Mouse (Mus musculus): Measurements from ENCODE around the gene Prr5l. TPM values are rescaled to one million over a fixed set of nuclear protein-coding genes. Genes with fewer than 3 reads are reported as not detected.

The Prr5l gene
- polyA plus RNA-seq, 1 experiment from 2014 or later, result 5.5 TPM

DNA sequence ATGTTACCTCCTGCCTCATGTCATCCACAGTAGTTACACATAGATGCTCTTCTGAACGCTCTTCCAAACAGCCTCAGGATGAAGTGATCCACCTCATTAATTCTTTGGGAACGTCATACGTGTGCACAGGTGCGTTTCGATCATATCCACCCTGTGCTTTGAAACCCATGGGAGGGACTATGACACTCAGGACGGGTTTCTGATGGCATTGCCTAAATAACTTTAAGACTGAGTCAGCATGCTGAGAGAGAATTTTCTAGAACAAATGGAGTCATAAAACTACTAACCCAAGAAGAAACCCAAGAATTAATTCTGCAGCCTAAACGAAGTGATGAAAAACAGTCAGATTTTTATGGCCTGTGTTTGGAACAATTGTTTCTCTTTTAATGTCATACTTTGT is 40.1 kb downstream of the Prr5l start:
- WGBS, result 88% methylated on average over 7 of the region's 7 CpGs
- Histone ChIP-seq H3K4me3 (replicated peaks; ENCODE audit: low read length) (no peak overlapping the region), H3K36me3 (ENCODE audit: control insufficient read depth, insufficient read depth) (no peaks in the 10 kb centered on the region), H3K4me2 (ENCODE audit: low read length) (no peak overlapping the region), H3K4me1 (replicated peaks; ENCODE audit: control insufficient read depth, insufficient read depth, low read length) (no peaks in the 10 kb centered on the region), H3K27me3 (replicated peaks; ENCODE audit: control insufficient read depth, insufficient read depth, low read length) (no peaks in the 10 kb centered on the region), H3K9me3 (ENCODE audit: control insufficient read depth, low read length) (no peaks in the 10 kb centered on the region), H3K9ac (replicated peaks; ENCODE audit: low read depth, low read length) (no peak overlapping the region), H3K27ac (ENCODE audit: low read length) (no peak overlapping the region)
- ATAC-seq, result no peak

DNA sequence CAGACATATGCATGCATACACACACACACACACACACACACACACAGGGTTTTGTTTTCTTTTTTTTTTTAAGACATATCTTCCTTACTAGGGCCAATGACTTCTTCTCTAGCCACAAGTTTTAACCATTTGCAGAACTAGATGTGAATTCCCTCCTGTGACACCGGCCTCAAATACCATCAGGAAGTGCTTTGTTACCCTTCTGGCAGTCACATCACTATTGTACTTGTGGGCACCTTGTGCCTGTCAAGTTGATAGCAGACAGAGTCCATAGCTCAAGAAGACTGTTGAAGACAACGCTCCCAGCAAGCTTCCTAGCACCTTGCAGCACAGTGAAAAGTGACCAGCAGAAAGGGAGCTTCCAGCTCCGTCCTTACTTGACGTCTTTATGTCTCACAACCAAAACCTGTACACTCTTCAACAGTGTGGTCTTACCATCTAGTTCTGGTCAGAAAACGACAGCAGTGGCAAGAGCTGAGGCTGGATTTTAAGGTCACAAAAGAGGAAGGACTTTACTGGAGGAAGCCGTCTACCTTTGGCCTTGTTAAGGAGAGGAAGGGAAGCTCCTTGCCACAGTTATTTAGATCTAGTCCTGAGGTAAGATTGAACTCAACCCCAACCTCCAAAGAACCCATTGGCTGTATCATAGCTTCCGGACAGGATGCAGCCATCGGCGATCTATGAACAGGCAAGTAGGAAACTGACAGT is 47.9 kb downstream of the Prr5l start:
- no peak overlapping the region for H3K4me3 ChIP-seq (replicated peaks; ENCODE audit: low read length)
- H3K9ac ChIP-seq (replicated peaks; ENCODE audit: low read depth, low read length), result no peak overlapping the region
- no peak for ATAC-seq
- no peaks in the 10 kb centered on the region for H3K27me3 ChIP-seq (replicated peaks; ENCODE audit: control insufficient read depth, insufficient read depth, low read length)
- WGBS, result 92% methylated on average over 9 of the region's 9 CpGs
- H3K27ac ChIP-seq (ENCODE audit: low read length), result no peak overlapping the region
- H3K4me2 ChIP-seq (ENCODE audit: low read length), result no peak overlapping the region
- no peaks in the 10 kb centered on the region for H3K9me3 ChIP-seq (ENCODE audit: control insufficient read depth, low read length)
- no peaks in the 10 kb centered on the region for H3K36me3 ChIP-seq (ENCODE audit: control insufficient read depth, insufficient read depth)
- H3K4me1 ChIP-seq (replicated peaks; ENCODE audit: control insufficient read depth, insufficient read depth, low read length), result no peaks in the 10 kb centered on the region; the same call in 1 of the 2 replicates

DNA sequence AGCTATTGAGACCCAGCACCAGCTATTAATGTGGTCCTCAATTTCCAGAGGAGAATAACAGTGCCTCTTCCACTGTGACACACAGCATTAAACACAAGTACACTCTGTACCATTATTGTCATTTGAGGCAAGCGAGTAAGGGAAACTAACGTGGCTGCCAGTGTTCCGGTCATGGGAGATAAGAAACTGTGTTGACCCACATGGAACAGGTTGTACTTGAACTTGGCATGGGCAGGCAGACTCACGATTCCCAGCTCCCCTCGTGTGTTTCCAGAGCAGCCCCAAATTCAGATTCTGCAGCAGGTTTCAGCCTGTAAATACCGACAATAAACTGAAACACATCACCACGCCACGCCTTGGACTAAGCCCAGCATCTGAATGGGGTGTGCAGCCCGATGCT is 50.5 kb downstream of the Prr5l start:
- H3K4me3 ChIP-seq (replicated peaks; ENCODE audit: low read length), result no peak overlapping the region
- no peaks in the 10 kb centered on the region for H3K9me3 ChIP-seq (ENCODE audit: control insufficient read depth, low read length)
- no peak overlapping the region for H3K9ac ChIP-seq (replicated peaks; ENCODE audit: low read depth, low read length)
- WGBS, result 79% methylated on average over 9 of the region's 9 CpGs
- no peak overlapping the region for H3K27ac ChIP-seq (ENCODE audit: low read length)
- no peaks in the 10 kb centered on the region; the same call in 1 of the 2 replicates for H3K4me1 ChIP-seq (replicated peaks; ENCODE audit: control insufficient read depth, insufficient read depth, low read length)
- H3K36me3 ChIP-seq (ENCODE audit: control insufficient read depth, insufficient read depth), result no peaks in the 10 kb centered on the region
- no peak overlapping the region for H3K4me2 ChIP-seq (ENCODE audit: low read length)
- ATAC-seq, result no peak
- no peaks in the 10 kb centered on the region for H3K27me3 ChIP-seq (replicated peaks; ENCODE audit: control insufficient read depth, insufficient read depth, low read length)

DNA sequence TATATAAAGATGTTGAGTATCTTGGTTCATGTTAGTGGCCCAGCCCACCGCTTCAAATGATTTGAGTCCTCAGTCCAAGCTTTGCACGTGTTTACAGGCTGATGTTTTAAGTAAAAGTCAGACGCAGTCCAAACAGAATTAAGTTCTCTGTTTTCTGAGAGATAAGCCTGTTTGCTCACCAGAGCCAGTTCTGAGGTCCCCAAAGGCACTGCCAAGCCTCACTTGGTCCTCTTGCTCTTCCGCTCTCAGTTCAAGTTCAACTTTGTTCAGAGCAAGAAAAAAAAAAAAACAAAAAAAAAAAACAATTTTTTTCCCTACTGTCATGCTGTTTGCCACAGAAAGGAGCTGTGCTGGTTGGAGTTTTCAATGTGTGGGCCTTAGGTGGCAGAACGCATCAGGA is 51.0 kb downstream of the Prr5l start:
- 90% methylated on average over 5 of the region's 5 CpGs for WGBS
- H3K9ac ChIP-seq (replicated peaks; ENCODE audit: low read depth, low read length), result no peak overlapping the region
- H3K4me1 ChIP-seq (replicated peaks; ENCODE audit: control insufficient read depth, insufficient read depth, low read length), result no peaks in the 10 kb centered on the region; the same call in 1 of the 2 replicates
- no peaks in the 10 kb centered on the region for H3K9me3 ChIP-seq (ENCODE audit: control insufficient read depth, low read length)
- no peak for ATAC-seq
- H3K36me3 ChIP-seq (ENCODE audit: control insufficient read depth, insufficient read depth), result no peaks in the 10 kb centered on the region
- no peak overlapping the region for H3K4me3 ChIP-seq (replicated peaks; ENCODE audit: low read length)
- no peak overlapping the region for H3K27ac ChIP-seq (ENCODE audit: low read length)
- no peaks in the 10 kb centered on the region for H3K27me3 ChIP-seq (replicated peaks; ENCODE audit: control insufficient read depth, insufficient read depth, low read length)
- no peak overlapping the region for H3K4me2 ChIP-seq (ENCODE audit: low read length)

DNA sequence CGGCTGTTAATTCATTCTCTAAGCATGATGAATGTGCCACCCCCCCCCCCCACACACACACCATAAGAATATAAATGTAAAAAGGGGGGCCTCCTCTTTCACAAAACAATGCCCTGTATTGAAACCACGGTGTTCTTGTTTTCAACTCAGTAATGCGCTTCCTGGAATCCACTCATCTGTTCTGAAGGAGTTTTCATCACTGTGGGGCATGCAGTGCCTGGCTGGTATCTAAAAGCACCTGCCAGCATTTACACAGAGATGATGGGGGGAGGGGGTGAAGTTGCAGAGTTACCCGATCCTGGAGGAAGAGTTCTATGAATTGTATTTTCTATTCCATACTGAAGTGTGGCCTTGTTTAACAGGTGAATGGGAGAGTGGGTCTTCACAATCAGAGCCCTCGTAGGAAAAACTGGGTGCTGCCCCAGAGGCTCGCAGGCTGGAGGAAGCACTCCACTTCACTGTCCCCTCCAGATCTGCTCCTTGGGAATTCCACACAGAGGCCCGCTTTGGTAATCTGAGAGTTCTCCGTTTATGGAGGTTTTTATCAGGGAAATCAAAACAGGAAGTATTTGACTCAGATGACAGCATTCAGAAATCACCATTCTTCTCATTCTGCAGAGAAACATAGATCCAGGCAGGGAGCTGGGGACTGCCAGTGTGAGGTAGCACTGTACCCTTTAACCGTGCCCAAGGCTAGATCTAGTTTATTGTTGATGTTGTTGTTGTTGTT is 52.5 kb downstream of the Prr5l start:
- H3K9ac ChIP-seq (replicated peaks; ENCODE audit: low read depth, low read length), result no peak overlapping the region
- H3K27me3 ChIP-seq (replicated peaks; ENCODE audit: control insufficient read depth, insufficient read depth, low read length), result no peaks in the 10 kb centered on the region
- no peak overlapping the region for H3K4me2 ChIP-seq (ENCODE audit: low read length)
- no peaks in the 10 kb centered on the region for H3K9me3 ChIP-seq (ENCODE audit: control insufficient read depth, low read length)
- H3K4me1 ChIP-seq (replicated peaks; ENCODE audit: control insufficient read depth, insufficient read depth, low read length), result no peaks in the 10 kb centered on the region; the same call in 1 of the 2 replicates
- no peak overlapping the region for H3K27ac ChIP-seq (ENCODE audit: low read length)
- ATAC-seq, result no peak
- WGBS, result 45% methylated on average over 9 of the region's 9 CpGs
- no peak overlapping the region for H3K4me3 ChIP-seq (replicated peaks; ENCODE audit: low read length)
- no peaks in the 10 kb centered on the region for H3K36me3 ChIP-seq (ENCODE audit: control insufficient read depth, insufficient read depth)

DNA sequence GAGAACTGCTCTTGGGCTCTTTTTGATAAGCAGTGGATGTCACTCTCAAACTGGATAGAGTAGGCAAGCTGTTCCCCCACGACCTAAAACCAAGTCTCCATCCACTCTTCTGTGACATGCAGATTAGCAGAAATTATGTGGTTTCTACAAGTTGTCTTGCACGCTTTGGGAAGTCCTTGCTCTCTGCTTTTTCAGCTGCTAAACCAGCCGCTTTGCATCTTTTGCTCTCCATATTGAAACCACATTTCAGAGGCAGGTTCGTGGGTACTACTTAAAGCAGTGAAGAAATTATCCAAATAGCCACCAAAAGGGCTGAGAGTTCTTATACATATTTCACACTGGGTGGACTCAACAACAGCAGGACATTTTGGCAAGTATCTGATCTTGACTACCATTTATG is 53.8 kb downstream of the Prr5l start:
- no peak overlapping the region for H3K27ac ChIP-seq (ENCODE audit: low read length)
- H3K4me1 ChIP-seq (replicated peaks; ENCODE audit: control insufficient read depth, insufficient read depth, low read length), result no peaks in the 10 kb centered on the region; the same call in 1 of the 2 replicates
- no peaks in the 10 kb centered on the region for H3K27me3 ChIP-seq (replicated peaks; ENCODE audit: control insufficient read depth, insufficient read depth, low read length)
- no peaks in the 10 kb centered on the region for H3K9me3 ChIP-seq (ENCODE audit: control insufficient read depth, low read length)
- no peaks in the 10 kb centered on the region for H3K36me3 ChIP-seq (ENCODE audit: control insufficient read depth, insufficient read depth)
- no peak for ATAC-seq
- H3K9ac ChIP-seq (replicated peaks; ENCODE audit: low read depth, low read length), result no peak overlapping the region
- H3K4me2 ChIP-seq (ENCODE audit: low read length), result no peak overlapping the region
- H3K4me3 ChIP-seq (replicated peaks; ENCODE audit: low read length), result no peak overlapping the region
- 78% methylated on average over 4 of the region's 4 CpGs for WGBS

DNA sequence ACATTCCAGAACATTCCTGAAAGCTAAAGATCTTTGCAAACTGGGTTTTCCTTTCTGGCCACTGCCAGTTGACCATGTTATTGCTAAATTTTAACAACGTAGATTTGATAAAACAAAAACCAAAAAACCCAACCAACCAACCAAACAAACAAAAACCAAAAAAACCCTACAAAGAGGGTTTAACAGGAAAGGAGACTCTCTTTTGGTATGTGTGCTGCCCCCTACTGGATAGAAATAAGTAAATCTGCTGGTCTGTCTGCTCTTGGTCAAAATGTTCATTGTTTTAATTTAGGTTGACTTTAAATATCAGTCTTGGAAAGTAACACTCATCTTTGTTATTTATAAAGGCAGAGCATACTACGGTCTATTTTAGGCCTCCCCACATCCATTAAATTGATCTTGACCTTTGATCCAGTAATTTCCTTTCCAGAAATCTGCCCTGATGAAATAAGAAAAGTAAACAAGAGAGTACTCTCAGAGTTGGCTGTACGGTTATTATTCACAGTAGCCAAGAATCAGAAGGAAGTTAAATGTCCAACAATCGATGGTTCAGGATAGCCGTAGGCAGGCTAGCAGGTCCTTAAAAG is 54.7 kb downstream of the Prr5l start:
- Histone ChIP-seq H3K4me3 (replicated peaks; ENCODE audit: low read length) (no peak overlapping the region), H3K9ac (replicated peaks; ENCODE audit: low read depth, low read length) (no peak overlapping the region), H3K36me3 (ENCODE audit: control insufficient read depth, insufficient read depth) (no peaks in the 10 kb centered on the region), H3K4me2 (ENCODE audit: low read length) (no peak overlapping the region), H3K27me3 (replicated peaks; ENCODE audit: control insufficient read depth, insufficient read depth, low read length) (no peaks in the 10 kb centered on the region), H3K4me1 (replicated peaks; ENCODE audit: control insufficient read depth, insufficient read depth, low read length) (no peaks in the 10 kb centered on the region; the same call in 1 of the 2 replicates), H3K9me3 (ENCODE audit: control insufficient read depth, low read length) (no peaks in the 10 kb centered on the region), H3K27ac (ENCODE audit: low read length) (no peak overlapping the region)
- 81% methylated on average over 5 of the region's 5 CpGs for WGBS
- ATAC-seq, result no peak

DNA sequence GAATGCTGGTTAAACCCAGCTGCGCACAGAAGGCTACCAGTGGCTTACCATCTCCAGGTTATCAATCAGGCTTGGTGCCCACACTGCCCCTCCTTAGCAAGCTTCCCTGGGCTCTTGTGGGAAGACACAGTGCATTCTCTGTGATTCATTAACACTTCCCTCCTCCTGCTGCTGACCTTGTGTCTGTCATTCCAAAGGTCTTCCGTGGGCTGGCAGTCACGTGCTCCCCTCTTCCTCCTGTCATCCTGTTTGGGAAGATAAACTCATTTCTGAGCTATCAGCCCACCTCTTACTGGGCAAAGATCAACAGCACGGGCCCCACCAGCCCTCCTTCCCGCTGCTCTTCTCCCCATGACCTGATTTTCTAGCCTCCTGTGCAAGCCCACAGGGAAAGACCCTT is 55.2 kb downstream of the Prr5l start:
- no peak overlapping the region for H3K9ac ChIP-seq (replicated peaks; ENCODE audit: low read depth, low read length)
- H3K4me1 ChIP-seq (replicated peaks; ENCODE audit: control insufficient read depth, insufficient read depth, low read length), result no peaks in the 10 kb centered on the region; the same call in 1 of the 2 replicates
- ATAC-seq, result no peak
- 68% methylated on average over 5 of the region's 5 CpGs for WGBS
- H3K36me3 ChIP-seq (ENCODE audit: control insufficient read depth, insufficient read depth), result no peaks in the 10 kb centered on the region
- H3K4me2 ChIP-seq (ENCODE audit: low read length), result no peak overlapping the region
- H3K4me3 ChIP-seq (replicated peaks; ENCODE audit: low read length), result no peak overlapping the region
- no peak overlapping the region for H3K27ac ChIP-seq (ENCODE audit: low read length)
- H3K9me3 ChIP-seq (ENCODE audit: control insufficient read depth, low read length), result no peaks in the 10 kb centered on the region
- H3K27me3 ChIP-seq (replicated peaks; ENCODE audit: control insufficient read depth, insufficient read depth, low read length), result no peaks in the 10 kb centered on the region

DNA sequence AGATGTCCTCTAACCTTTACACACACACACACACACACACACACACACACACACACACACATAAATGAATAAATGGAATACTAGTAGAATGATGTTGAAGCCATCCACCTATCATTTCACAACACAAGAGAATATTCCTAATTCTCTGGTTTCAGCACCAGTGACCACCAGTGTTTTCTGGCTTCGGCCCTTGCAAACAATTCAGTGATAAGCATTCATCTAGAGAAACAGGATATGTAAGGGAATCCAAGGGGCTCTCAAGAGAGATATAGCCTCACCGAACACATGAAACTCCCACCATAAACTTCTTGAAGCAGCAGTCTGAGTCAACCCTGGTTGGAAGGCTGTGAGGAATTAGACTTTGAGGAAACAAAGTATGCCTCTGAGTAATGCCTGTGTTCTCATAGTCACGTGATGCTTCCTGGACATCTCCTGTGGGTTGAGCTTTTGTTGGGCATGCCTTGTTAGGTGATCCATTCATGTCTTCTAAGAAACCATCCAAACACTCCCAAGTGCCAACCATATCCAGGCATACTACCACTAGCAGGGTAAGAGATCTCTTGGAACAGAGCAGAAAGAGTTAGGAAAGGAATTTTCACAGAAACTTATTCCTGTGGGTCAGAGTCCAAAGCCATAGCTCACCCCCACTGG is 55.8 kb downstream of the Prr5l start:
- no peak for ATAC-seq
- Histone ChIP-seq H3K27ac (ENCODE audit: low read length) (no peak overlapping the region), H3K4me2 (ENCODE audit: low read length) (no peak overlapping the region), H3K27me3 (replicated peaks; ENCODE audit: control insufficient read depth, insufficient read depth, low read length) (no peaks in the 10 kb centered on the region), H3K4me1 (replicated peaks; ENCODE audit: control insufficient read depth, insufficient read depth, low read length) (no peaks in the 10 kb centered on the region; the same call in 1 of the 2 replicates), H3K9me3 (ENCODE audit: control insufficient read depth, low read length) (no peaks in the 10 kb centered on the region), H3K4me3 (replicated peaks; ENCODE audit: low read length) (no peak overlapping the region), H3K36me3 (ENCODE audit: control insufficient read depth, insufficient read depth) (no peaks in the 10 kb centered on the region), H3K9ac (replicated peaks; ENCODE audit: low read depth, low read length) (no peak overlapping the region)
- WGBS, result 94% methylated on average over 3 of the region's 3 CpGs

Data from forebrain, embryonic 16.5 days (tissue).